Mouse (Mus musculus): ENCODE results near the gene Tanc1. TPM values are rescaled to one million over a fixed set of nuclear protein-coding genes. Genes with fewer than 3 reads are reported as not detected.

Gene Tanc1
- polyA plus RNA-seq, 1 experiment from 2014 or later = 5.8 TPM

DNA sequence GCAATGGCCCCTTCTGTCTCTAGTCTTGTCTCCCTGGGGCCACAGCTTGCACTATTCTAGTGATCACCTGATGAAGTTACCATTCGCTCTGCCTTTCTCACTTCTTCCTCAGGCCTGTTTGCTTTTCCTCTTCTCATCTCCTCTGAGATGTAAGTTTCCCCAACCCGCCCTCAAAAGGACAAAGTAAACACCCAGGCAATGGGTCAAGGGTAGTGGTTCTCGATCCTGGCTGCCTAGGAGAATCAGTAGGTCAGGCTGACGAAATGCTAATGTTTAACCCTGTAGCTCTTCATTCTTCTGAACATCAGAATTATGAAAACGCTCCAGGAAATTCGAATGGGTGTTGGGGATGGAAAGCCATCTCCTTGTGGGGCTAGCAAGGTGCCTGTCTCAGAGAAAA, 61.5 kb downstream of the Tanc1 start:
- no peaks in the 10 kb centered on the region for H3K79me2 ChIP-seq (ENCODE audit: inconsistent target)
- no peak overlapping the region for H3K27ac ChIP-seq
- no peak overlapping the region for H3K4me3 ChIP-seq (ENCODE audit: inconsistent target)
- H3K36me3 ChIP-seq (ENCODE audit: inconsistent target) = no peaks in the 10 kb centered on the region
- 89% methylated on average over 6 of the region's 6 CpGs for WGBS (ENCODE audit: missing documents)

DNA sequence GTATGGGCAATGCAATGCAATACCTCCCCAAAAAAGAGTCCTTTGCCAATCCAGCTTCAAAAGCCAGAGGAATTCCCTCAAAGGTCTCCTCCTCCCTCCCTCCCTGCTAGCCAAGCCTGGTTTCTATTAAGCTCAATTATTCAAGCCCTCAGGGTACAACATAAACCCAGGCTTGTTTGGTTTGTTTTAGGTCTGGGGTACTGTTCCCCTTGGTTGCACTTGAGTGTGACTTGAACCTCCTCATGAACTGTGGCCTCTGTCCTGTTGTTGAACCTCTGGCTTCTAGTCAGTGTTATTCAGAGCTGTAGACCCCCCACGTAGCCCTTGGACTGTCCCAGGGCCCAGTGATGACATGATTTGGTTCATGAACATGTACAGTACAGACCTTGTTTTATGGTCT, 62.0 kb downstream of the Tanc1 start:
- Histone ChIP-seq H3K27ac (no peak overlapping the region), H3K36me3 (ENCODE audit: inconsistent target) (no peaks in the 10 kb centered on the region), H3K79me2 (ENCODE audit: inconsistent target) (no peaks in the 10 kb centered on the region), H3K4me3 (ENCODE audit: inconsistent target) (no peak overlapping the region)
- 92% methylated on average over 1 of the region's 1 CpGs for WGBS (ENCODE audit: missing documents)

DNA sequence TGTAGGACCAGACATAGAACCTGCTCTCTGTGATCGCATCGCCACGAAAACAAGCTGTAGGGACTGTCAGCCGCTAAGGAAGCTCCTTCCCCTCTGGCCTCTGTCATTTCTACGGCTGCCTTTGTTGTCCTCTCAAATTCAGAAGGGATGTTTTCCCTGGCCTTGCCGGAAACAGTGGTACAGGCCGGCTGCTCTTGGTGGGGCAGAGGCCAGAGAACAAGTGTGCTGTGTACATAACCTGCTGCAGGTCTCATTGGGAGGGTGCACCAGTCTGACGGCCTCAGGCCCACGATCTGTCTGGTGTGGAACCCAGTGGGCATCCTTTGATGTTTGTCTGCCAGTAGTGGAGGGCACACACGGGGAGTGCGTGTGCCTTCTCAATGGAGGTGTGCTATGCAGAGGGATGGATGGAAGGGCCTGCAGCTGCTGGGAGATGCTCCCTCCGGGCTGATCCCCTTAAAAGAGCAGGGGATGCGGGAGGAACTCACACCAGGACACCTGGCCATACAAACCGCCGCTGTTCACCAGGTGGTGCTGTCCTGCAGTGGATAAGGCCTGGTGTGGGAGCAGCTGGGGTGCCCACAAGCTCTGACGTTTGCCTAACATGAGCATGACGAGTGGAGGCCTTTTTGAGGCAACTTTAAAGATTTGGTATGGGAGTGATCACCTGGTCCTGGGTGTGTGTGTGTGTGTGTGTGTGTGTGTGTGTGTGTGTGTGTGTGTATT, 63.6 kb downstream of the Tanc1 start:
- WGBS (ENCODE audit: missing documents) = 92% methylated on average over 17 of the region's 17 CpGs
- Histone ChIP-seq H3K36me3 (ENCODE audit: inconsistent target) (no peaks in the 10 kb centered on the region), H3K79me2 (ENCODE audit: inconsistent target) (no peaks in the 10 kb centered on the region), H3K4me3 (ENCODE audit: inconsistent target) (no peak overlapping the region), H3K27ac (no peak overlapping the region)

DNA sequence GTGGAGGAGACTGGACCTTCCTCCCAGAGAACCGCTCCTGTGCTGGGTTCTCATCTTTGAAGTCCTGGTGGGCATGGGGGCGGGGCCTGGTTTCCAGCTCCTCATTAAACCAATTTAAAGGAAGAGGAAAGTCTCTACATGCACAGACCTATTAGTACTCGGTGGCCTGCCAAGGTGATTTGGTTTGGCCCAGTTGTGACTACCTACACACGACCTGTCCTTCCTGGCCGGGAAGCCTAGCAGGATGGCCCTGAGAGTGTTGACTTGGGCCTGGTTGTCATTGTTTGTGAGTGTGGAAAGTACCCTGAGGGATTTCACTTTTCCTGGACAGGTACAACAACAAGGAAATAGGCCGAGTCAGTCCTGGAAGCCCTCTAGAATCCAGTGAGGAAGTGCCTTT, 64.2 kb downstream of the Tanc1 start:
- Histone ChIP-seq H3K79me2 (ENCODE audit: inconsistent target) (no peaks in the 10 kb centered on the region), H3K36me3 (ENCODE audit: inconsistent target) (no peaks in the 10 kb centered on the region), H3K4me3 (ENCODE audit: inconsistent target) (no peak overlapping the region), H3K27ac (no peak overlapping the region)
- WGBS (ENCODE audit: missing documents) = 88% methylated on average over 6 of the region's 6 CpGs

DNA sequence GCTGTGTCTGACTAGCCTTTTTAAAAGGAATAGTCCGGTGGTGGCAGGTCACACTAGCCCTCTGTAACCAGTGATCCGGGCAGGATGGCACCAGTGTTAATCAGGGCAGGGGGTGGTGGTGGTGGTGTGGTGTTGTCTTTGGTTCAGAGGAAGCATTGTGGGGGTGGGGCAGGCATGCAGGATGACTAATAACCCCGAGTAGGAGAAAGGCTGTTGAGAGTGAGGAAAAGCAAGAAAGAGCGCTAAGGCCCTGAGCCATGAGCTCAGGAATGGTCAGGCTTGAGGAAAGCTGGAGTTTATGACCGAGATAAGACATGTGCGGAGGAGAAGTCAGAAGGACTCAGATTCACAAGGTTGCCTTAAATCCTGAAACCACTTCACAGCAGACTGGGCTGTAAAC, 64.6 kb downstream of the Tanc1 start:
- 71% methylated on average over 6 of the region's 6 CpGs for WGBS (ENCODE audit: missing documents)
- no peak overlapping the region for H3K27ac ChIP-seq

DNA sequence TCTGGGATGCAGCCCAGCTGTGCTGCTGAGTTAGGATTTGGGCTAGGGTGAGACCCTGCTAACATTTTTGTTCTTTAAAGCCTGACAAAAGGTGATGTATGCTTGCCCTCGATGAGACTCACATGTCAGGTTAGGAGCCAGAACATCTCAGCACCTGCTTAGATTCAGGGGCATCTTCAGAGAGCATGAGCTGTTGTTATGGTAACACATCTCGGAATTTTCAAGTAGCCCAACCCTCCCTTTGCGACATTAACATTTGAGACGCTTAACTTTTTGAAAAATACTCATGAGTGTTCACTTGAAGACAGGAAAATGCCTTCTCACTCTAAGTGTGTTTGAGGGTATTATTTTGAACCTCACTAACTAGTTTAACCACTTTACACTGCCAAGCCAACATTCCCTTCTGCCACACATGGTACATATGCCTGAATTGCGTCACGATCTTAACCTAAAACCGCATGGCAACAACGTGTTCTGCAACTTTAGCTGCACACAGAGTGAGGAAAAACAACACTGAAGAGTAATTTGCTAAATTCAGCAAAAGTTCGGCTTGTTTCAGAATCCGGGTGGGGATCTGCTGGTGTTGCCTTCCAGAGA, 67.7 kb downstream of the Tanc1 start:
- WGBS (ENCODE audit: missing documents) = 88% methylated on average over 10 of the region's 10 CpGs
- no peaks in the 10 kb centered on the region for H3K36me3 ChIP-seq (ENCODE audit: inconsistent target)
- H3K4me3 ChIP-seq (ENCODE audit: inconsistent target) = no peak overlapping the region
- no peak overlapping the region for H3K27ac ChIP-seq
- no peaks in the 10 kb centered on the region for H3K79me2 ChIP-seq (ENCODE audit: inconsistent target)

More for the DNA sequence above, 64.6 kb downstream of the Tanc1 start:
- Histone ChIP-seq H3K4me3 (ENCODE audit: inconsistent target) (no peak overlapping the region), H3K79me2 (ENCODE audit: inconsistent target) (no peaks in the 10 kb centered on the region), H3K36me3 (ENCODE audit: inconsistent target) (no peaks in the 10 kb centered on the region)

DNA sequence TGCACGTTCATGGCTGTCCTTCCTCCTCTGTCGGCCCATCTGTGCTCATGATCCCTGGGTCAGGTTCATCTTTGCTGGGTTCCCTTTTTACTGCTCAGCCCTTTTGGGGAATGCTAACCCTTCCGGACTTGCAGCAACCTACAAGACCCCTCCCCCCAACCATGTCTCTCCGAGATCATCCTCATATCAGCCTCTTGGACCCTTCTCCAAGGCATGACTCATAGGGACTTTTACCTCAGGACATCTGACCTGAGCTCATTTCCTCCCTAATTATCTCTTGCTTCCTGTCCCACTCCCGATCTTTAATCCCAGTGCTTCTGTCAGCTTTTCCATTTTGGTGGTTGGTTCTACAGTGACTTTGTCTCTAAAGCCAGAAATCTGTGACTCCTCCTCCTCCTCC, 68.9 kb downstream of the Tanc1 start:
- Histone ChIP-seq H3K79me2 (ENCODE audit: inconsistent target) (no peaks in the 10 kb centered on the region), H3K4me3 (ENCODE audit: inconsistent target) (no peak overlapping the region), H3K27ac (no peak overlapping the region), H3K36me3 (ENCODE audit: inconsistent target) (no peaks in the 10 kb centered on the region)
- 85% methylated on average over 5 of the region's 5 CpGs for WGBS (ENCODE audit: missing documents)

DNA sequence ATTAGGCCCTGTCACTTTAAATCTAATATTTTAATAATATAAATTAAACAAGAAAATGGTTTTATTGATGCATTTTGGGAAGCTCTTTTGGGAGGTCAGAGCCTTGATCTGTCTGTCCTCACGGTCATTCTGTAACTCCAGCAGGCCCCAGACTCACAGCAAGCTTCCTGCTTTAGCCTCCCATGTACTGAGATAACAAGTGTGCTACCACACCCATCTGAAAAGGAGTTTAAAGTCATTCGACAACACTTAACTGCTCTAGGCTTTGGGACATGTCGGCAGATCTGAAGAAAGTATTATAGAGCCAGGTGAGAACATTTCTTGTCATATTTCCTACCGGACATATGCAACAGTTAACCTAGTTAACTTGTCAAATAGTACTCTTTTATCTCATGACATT, 69.3 kb downstream of the Tanc1 start:
- H3K36me3 ChIP-seq (ENCODE audit: inconsistent target) = no peaks in the 10 kb centered on the region

DNA sequence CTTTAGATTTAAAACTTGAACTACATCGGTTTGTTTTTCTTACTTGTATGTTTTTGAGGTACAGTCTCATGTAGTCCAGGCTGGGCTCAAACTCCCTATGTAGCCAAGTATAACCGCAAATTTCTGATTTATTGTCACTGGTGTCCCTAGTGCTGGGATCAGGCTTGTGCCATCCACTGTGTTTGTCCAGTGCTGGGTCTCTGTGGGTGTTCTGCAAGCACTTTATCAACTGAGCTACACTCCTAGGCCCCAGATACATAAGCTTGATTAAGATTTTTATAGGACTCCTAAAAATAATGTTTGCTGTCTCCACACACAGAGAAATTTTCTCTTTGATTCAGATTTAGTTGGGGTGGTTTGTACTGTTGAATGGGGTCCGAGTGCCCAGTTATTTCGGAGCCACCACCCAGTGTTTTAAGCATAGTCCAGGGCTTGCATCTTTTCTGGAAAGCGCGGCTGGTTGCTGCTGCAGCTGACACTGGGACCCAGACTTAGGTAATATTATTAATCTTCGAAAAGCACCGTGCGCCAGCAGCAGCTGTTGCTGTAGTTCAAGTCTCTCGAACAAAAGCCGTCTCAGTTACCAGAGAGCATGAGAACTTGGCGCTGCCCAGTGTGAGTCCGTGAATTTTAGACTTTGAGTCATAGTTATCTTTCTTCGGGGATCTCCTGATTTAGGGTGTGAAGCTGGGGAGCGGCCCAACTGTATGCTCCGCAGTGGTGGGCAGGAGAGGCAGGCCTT, 73.2 kb downstream of the Tanc1 start:
- Histone ChIP-seq H3K27ac (no peak overlapping the region), H3K4me3 (ENCODE audit: inconsistent target) (no peak overlapping the region), H3K79me2 (ENCODE audit: inconsistent target) (no peaks in the 10 kb centered on the region), H3K36me3 (ENCODE audit: inconsistent target) (no peaks in the 10 kb centered on the region)
- WGBS (ENCODE audit: missing documents) = 99% methylated on average over 16 of the region's 16 CpGs

More for the DNA sequence above, 69.3 kb downstream of the Tanc1 start:
- Histone ChIP-seq H3K4me3 (ENCODE audit: inconsistent target) (no peak overlapping the region), H3K27ac (no peak overlapping the region), H3K79me2 (ENCODE audit: inconsistent target) (no peaks in the 10 kb centered on the region)
- 98% methylated on average over 4 of the region's 4 CpGs for WGBS (ENCODE audit: missing documents)

DNA sequence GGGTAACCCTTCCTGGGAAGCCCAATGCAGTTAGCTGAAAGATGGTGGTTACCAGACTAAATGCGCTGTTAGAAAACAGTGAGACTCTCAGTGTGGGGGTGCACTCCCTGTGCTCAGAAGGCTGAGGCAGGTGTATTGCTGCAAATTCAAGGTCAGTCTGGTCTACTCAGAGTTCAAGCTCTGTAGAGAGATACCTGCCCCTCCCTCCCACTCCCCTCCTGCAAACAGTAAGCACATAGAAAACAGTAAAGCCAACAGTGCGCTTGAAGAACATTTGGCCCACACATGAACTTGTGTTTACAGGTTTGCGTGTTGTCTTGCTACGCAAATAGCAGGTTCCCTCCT, 73.7 kb downstream of the Tanc1 start:
- H3K27ac ChIP-seq = no peak overlapping the region
- no peaks in the 10 kb centered on the region for H3K79me2 ChIP-seq (ENCODE audit: inconsistent target)
- no peaks in the 10 kb centered on the region for H3K36me3 ChIP-seq (ENCODE audit: inconsistent target)
- WGBS (ENCODE audit: missing documents) = 93% methylated on average over 4 of the region's 4 CpGs
- H3K4me3 ChIP-seq (ENCODE audit: inconsistent target) = no peak overlapping the region

DNA sequence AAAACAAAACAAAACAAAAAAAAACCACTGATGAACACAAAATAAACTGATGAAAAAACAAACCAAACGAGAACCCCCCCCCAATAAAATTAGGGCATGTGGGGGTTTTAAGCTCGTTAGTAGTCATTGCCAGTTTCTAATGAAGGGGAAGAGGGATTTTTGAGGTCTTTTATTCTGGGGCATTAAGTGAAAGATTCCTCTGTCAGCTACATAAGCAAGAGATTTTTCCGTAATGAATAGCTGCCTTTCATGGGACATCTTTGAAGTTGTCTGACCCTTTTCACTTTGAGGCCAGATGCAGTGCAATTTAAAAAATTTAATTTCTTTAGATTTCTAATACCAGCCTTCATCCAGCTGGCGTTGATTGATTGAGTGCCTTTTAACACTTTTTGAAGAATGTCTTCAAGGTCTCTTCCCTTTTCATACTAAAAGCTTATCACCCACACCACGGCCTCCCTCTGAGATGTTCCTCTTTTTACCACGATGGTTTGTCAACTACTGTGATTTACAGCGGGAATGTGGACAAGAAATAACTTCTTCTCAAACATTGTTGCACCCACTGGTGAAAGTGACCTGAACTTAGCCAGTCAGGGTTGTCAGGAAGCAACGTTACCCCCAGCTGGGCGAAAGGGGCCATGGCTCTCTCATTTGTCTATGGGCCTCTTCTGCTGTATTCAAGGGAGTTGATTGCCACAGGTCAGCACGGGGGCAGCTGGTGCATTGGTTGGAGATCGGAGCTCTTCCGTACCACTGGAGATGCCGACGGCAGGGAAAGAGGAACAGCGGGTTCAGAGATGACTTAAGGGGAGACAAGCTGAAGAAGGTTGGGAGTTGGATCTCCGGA, 76.6 kb downstream of the Tanc1 start:
- WGBS (ENCODE audit: missing documents) = 56% methylated on average over 16 of the region's 16 CpGs
- no peaks in the 10 kb centered on the region for H3K36me3 ChIP-seq (ENCODE audit: inconsistent target)
- H3K27ac ChIP-seq = no peak overlapping the region
- no peak overlapping the region for H3K4me3 ChIP-seq (ENCODE audit: inconsistent target)
- no peaks in the 10 kb centered on the region for H3K79me2 ChIP-seq (ENCODE audit: inconsistent target)

DNA sequence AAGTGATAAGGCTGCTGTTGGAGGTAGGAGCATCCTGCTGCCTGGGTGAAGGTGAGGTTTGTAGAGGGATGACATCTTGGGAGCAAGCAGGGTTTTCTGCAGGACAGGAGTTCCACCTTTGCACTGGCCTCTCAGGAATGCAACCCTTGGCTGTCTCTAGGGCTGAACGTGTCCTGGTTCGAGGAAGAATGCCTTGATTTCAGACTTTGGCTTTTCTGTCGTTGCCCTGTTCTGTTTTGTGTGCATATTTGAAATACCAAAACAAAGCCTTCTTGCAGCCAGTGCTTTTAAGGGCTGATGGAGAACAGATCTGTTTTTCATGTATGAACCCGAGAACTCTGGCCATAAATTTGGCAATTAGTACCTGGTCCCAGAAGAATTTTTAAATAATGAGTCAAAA, 79.3 kb downstream of the Tanc1 start:
- 91% methylated on average over 4 of the region's 4 CpGs for WGBS (ENCODE audit: missing documents)
- Histone ChIP-seq H3K79me2 (ENCODE audit: inconsistent target) (no peaks in the 10 kb centered on the region), H3K4me3 (ENCODE audit: inconsistent target) (no peak overlapping the region), H3K36me3 (ENCODE audit: inconsistent target) (no peaks in the 10 kb centered on the region), H3K27ac (no peak overlapping the region)

DNA sequence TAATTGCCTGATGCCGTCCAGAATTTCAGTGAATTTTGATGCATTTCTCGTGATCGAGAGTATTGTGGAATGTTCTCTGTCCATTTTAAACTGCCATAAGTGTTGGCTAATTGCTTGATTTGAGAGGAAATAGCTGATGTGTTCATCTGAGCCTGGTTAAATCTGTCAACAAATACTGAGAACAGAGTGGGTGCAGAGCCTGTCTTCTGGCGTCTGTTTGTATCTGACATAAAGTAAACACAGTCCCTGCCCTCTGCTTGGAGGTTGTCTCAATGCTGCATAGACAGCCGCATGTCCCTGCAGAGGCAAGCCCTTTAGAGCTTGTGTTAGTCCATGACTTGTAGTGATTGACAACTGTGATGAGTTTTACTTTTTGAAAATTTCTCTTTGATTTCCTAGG, 81.6 kb downstream of the Tanc1 start:
- H3K27ac ChIP-seq = no peak overlapping the region
- H3K79me2 ChIP-seq (ENCODE audit: inconsistent target) = no peaks in the 10 kb centered on the region
- H3K36me3 ChIP-seq (ENCODE audit: inconsistent target) = no peaks in the 10 kb centered on the region
- H3K4me3 ChIP-seq (ENCODE audit: inconsistent target) = no peak overlapping the region
- 95% methylated on average over 5 of the region's 5 CpGs for WGBS (ENCODE audit: missing documents)

DNA sequence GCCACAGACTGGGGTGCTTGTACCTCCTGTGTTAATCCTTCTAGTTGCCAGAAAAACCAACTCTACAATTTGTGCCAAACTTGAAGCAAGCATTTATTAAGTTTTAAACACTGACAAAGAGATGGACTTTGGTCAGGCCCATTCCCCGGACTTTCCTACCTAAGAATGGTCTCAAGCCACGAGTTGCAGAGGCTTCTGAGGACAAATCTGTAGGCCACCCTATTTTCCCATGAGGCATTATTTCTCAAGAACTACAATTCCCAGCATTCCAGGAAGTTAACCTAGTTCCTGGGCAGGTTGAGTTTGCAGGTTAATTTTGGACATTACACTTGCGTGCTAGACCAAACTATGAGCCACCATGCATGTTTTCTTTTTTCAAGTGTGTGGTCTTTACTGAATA, 85.3 kb downstream of the Tanc1 start:
- no peak overlapping the region for H3K4me3 ChIP-seq (ENCODE audit: inconsistent target)
- H3K27ac ChIP-seq = no peak overlapping the region
- 88% methylated on average over 3 of the region's 3 CpGs for WGBS (ENCODE audit: missing documents)

More for the DNA sequence above, 85.3 kb downstream of the Tanc1 start:
- H3K36me3 ChIP-seq (ENCODE audit: inconsistent target) = no peaks in the 10 kb centered on the region
- no peaks in the 10 kb centered on the region for H3K79me2 ChIP-seq (ENCODE audit: inconsistent target)

Measured in macrophage (primary cell).